Mouse (Mus musculus): ENCODE data around the gene Mrps36.

- TF ChIP-seq CTCF (IDR thresholded peaks at IDR 0.05; ENCODE audit: insufficient read depth, low read depth, low read length) (no peak), POLR2A (IDR thresholded peaks at IDR 0.05; ENCODE audit: insufficient read depth, low read depth, low read length) (no peak)
Measured at GRCm38 (mm10) chr13:100752529-100752928, 8.1 kb upstream of the Mrps36 start.
